Mouse (Mus musculus): ENCODE results near the gene Cks2.

GRCm38 (mm10) chr13:51602764-51603163, 42.3 kb upstream of the Cks2 start:
- no peak for TF ChIP-seq GATA1 (IDR thresholded peaks at IDR 0.05; ENCODE audit: low read length)
- TF ChIP-seq TAL1 (IDR thresholded peaks at IDR 0.05; ENCODE audit: low read length), result no peak
